Mouse (Mus musculus): ENCODE results near the gene Zdhhc14. TPM values are rescaled to one million over a fixed set of nuclear protein-coding genes. Genes with fewer than 3 reads are reported as not detected.

Zdhhc14 gene
- polyA plus RNA-seq, 1 experiment, result 5.7 TPM

DNA sequence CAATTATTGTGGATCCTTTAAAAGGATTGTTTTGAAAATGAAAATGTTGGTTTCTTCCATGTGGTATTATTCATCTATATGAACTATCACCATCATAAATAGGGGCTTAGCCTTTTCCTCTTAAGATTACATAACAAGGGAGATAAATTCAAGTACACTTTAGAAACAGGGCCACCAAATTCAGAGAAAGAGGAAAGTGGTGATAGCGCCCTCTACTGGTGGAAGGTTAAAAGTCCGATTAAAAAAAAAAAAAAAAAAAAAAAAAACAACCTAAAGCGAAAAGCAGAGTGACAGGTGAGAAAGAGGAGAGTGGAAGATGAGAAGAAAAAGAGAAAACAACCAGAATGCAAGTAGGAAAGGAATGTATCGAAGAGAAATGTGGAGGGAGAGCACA, 256.1 kb downstream of the Zdhhc14 start:
- 10% methylated on average over 4 of the region's 4 CpGs for WGBS
- Histone ChIP-seq H3K36me3 (ENCODE audit: control insufficient read depth, insufficient read depth, low read length) (no peaks in the 10 kb centered on the region), H3K27me3 (ENCODE audit: control insufficient read depth, insufficient read depth, low read length) (no peaks in the 10 kb centered on the region), H3K4me1 (ENCODE audit: control insufficient read depth, insufficient read depth, insufficient read length) (peaks cover 7% of the 10 kb centered on the region; the same call in 1 of the 2 replicates), H3K4me3 (ENCODE audit: extremely low read depth, insufficient read depth, insufficient read length) (no peak overlapping the region), H3K27ac (ENCODE audit: insufficient read depth, low read length) (no peak overlapping the region)
- peak in 1 of 2 experiments; percentile 36 for DNase-seq (ENCODE audit: low read depth in 1 of 2, low spot score in 2 of 2)
- TF ChIP-seq CTCF (IDR thresholded peaks at IDR 0.05; ENCODE audit: extremely low read depth, insufficient read depth, insufficient read length, insufficient replicate concordance) (no peak), POLR2A (IDR thresholded peaks at IDR 0.05; ENCODE audit: low read depth, low read length) (no peak)

- Histone ChIP-seq H3K27me3 (ENCODE audit: control insufficient read depth, insufficient read depth, low read length) (no peaks in the 10 kb centered on the region), H3K36me3 (ENCODE audit: control insufficient read depth, insufficient read depth, low read length) (no peaks in the 10 kb centered on the region), H3K4me1 (ENCODE audit: control insufficient read depth, insufficient read depth, insufficient read length) (peaks cover 7% of the 10 kb centered on the region; the same call in 1 of the 2 replicates), H3K4me3 (ENCODE audit: extremely low read depth, insufficient read depth, insufficient read length) (no peak overlapping the region), H3K27ac (ENCODE audit: insufficient read depth, low read length) (no peak overlapping the region)
- no peak for TF ChIP-seq POLR2A (IDR thresholded peaks at IDR 0.05; ENCODE audit: low read depth, low read length)
- no peak for TF ChIP-seq CTCF (IDR thresholded peaks at IDR 0.05; ENCODE audit: extremely low read depth, insufficient read depth, insufficient read length, insufficient replicate concordance)
- WGBS, result 92% methylated on average over 4 of the region's 4 CpGs
- no peak for DNase-seq (ENCODE audit: low read depth in 1 of 2, low spot score in 2 of 2)
Observed at GRCm38 (mm10) chr17:5750278-5750677, 257.9 kb downstream of the Zdhhc14 start.

DNA sequence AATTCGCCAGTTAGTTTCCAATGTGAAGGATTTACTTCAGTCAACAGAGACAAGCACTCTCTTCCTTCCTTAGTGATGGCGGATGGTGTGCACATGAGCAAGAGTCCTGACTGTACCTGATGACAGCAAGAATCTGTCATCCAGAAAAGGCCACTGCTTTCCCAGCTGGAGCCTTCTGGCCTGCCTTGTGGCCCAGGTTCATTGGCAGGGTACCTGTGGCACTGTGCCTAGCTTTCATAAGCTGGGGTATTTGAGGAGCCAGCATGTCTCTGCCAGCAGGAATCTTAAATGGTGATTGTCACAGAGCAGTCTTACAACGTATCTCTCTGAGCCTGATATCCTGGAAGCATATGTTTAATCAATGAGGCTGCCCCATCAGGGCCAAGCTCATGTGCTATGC, 258.7 kb downstream of the Zdhhc14 start:
- 91% methylated on average over 3 of the region's 3 CpGs for WGBS
- Histone ChIP-seq H3K27me3 (ENCODE audit: control insufficient read depth, insufficient read depth, low read length) (no peaks in the 10 kb centered on the region), H3K27ac (ENCODE audit: insufficient read depth, low read length) (no peak overlapping the region), H3K4me1 (ENCODE audit: control insufficient read depth, insufficient read depth, insufficient read length) (peaks cover 12% of the 10 kb centered on the region; the same call in 1 of the 2 replicates), H3K36me3 (ENCODE audit: control insufficient read depth, insufficient read depth, low read length) (no peaks in the 10 kb centered on the region), H3K4me3 (ENCODE audit: extremely low read depth, insufficient read depth, insufficient read length) (no peak overlapping the region)
- TF ChIP-seq POLR2A (IDR thresholded peaks at IDR 0.05; ENCODE audit: low read depth, low read length), result no peak
- TF ChIP-seq CTCF (IDR thresholded peaks at IDR 0.05; ENCODE audit: extremely low read depth, insufficient read depth, insufficient read length, insufficient replicate concordance), result no peak
- DNase-seq (ENCODE audit: low read depth in 1 of 2, low spot score in 2 of 2), result no peak

- H3K36me3 ChIP-seq (ENCODE audit: control insufficient read depth, insufficient read depth, low read length), result no peaks in the 10 kb centered on the region
- 83% methylated on average over 2 of the region's 2 CpGs for WGBS
- H3K27me3 ChIP-seq (ENCODE audit: control insufficient read depth, insufficient read depth, low read length), result no peaks in the 10 kb centered on the region
- no peak overlapping the region for H3K4me3 ChIP-seq (ENCODE audit: extremely low read depth, insufficient read depth, insufficient read length)
- TF ChIP-seq CTCF (IDR thresholded peaks at IDR 0.05; ENCODE audit: extremely low read depth, insufficient read depth, insufficient read length, insufficient replicate concordance) (no peak), POLR2A (IDR thresholded peaks at IDR 0.05; ENCODE audit: low read depth, low read length) (no peak)
- H3K27ac ChIP-seq (ENCODE audit: insufficient read depth, low read length), result no peak overlapping the region
- peaks cover 14% of the 10 kb centered on the region; the same call in 1 of the 2 replicates for H3K4me1 ChIP-seq (ENCODE audit: control insufficient read depth, insufficient read depth, insufficient read length)
- DNase-seq (ENCODE audit: low read depth in 1 of 2, low spot score in 2 of 2), result no peak
Observed at GRCm38 (mm10) chr17:5752322-5752715, 260.0 kb downstream of the Zdhhc14 start.

DNA sequence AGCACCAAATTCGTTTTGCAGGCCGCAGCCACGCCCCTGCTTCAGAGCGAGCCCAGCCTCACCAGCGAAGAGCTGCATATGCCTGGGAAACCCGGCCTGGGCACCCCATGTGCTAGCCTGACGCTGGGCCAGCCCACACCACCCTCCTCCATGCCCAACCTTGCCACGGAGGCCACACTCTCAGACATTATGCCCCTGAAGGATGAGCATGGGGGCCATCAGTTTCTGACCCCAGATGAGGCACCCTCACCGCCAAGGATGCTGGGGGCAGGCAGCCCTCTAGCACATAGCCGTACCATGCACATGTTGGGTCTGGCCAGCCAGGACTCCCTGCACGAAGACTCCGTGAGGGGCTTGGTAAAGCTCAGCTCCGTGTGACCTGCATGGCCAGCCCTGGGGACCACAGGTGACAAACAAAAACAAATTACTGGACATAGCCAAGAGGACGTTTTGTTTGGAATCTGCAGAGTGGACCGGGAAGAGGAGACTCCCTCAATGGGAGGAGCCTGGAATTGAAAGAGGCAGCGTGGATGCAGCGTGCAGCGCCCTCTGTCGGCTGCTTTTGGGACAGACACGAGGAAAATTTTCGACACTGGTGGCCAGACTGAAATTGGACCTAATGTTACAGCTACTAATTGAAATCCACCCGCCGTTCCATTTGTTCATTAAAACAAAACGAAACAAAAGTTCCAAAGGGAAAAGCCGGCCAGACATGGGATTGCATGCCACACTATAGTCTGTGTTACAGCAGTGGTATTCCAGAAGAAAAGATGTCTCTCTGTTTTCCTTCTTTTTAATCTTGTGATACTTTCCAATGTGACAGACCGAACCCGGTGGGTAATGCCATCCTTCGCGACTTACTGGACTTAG, 260.6 kb downstream of the Zdhhc14 start:
- TF ChIP-seq POLR2A (IDR thresholded peaks at IDR 0.05; ENCODE audit: low read depth, low read length), result no peak
- peak; percentile 82 for TF ChIP-seq CTCF (IDR thresholded peaks at IDR 0.05; ENCODE audit: extremely low read depth, insufficient read depth, insufficient read length, insufficient replicate concordance)
- H3K36me3 ChIP-seq (ENCODE audit: control insufficient read depth, insufficient read depth, low read length), result no peaks in the 10 kb centered on the region
- H3K4me3 ChIP-seq (ENCODE audit: extremely low read depth, insufficient read depth, insufficient read length), result no peak overlapping the region
- 45% methylated on average over 29 of the region's 29 CpGs for WGBS
- H3K27ac ChIP-seq (ENCODE audit: insufficient read depth, low read length), result no peak overlapping the region
- H3K27me3 ChIP-seq (ENCODE audit: control insufficient read depth, insufficient read depth, low read length), result no peaks in the 10 kb centered on the region
- peaks cover 13% of the 10 kb centered on the region; the same call in 1 of the 2 replicates for H3K4me1 ChIP-seq (ENCODE audit: control insufficient read depth, insufficient read depth, insufficient read length)
- DNase-seq (ENCODE audit: low read depth in 1 of 2, low spot score in 2 of 2), result peak in 1 of 2 experiments; percentile 32

DNA sequence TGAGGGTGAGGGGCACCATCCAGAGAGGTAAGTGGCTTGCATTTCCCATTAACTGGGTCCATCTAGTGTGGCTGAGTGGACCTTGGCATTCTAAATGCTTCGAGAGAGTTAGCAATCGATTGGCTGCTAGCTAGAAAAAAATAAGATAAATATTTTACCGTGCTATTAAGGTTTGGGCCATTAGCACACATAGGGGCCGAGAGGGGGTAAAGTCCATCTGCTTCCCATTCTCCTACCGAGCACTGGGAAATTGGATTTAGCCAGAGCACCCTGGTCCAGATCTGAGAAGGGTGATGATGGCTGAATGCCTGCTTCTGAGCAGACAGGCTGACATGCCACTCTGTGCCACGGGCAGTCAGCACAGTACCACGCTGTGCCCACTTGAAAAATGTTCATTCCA, 263.1 kb downstream of the Zdhhc14 start:
- Histone ChIP-seq H3K27ac (ENCODE audit: insufficient read depth, low read length) (no peak overlapping the region), H3K4me1 (ENCODE audit: control insufficient read depth, insufficient read depth, insufficient read length) (peaks cover 7% of the 10 kb centered on the region; the same call in 1 of the 2 replicates), H3K36me3 (ENCODE audit: control insufficient read depth, insufficient read depth, low read length) (no peaks in the 10 kb centered on the region), H3K4me3 (ENCODE audit: extremely low read depth, insufficient read depth, insufficient read length) (no peak overlapping the region), H3K27me3 (ENCODE audit: control insufficient read depth, insufficient read depth, low read length) (no peaks in the 10 kb centered on the region)
- no peak for DNase-seq (ENCODE audit: low read depth in 1 of 2, low spot score in 2 of 2)
- WGBS, result 96% methylated on average over 7 of the region's 7 CpGs
- TF ChIP-seq CTCF (IDR thresholded peaks at IDR 0.05; ENCODE audit: extremely low read depth, insufficient read depth, insufficient read length, insufficient replicate concordance) (no peak), POLR2A (IDR thresholded peaks at IDR 0.05; ENCODE audit: low read depth, low read length) (no peak)

GRCm38 (mm10) chr17:5756065-5756464, 263.7 kb downstream of the Zdhhc14 start:
- H3K4me1 ChIP-seq (ENCODE audit: control insufficient read depth, insufficient read depth, insufficient read length), result peaks cover 7% of the 10 kb centered on the region; the same call in 1 of the 2 replicates
- H3K27me3 ChIP-seq (ENCODE audit: control insufficient read depth, insufficient read depth, low read length), result no peaks in the 10 kb centered on the region
- H3K36me3 ChIP-seq (ENCODE audit: control insufficient read depth, insufficient read depth, low read length), result no peaks in the 10 kb centered on the region
- no peak overlapping the region for H3K4me3 ChIP-seq (ENCODE audit: extremely low read depth, insufficient read depth, insufficient read length)
- WGBS, result 19% methylated on average over 5 of the region's 5 CpGs
- no peak for DNase-seq (ENCODE audit: low read depth in 1 of 2, low spot score in 2 of 2)
- H3K27ac ChIP-seq (ENCODE audit: insufficient read depth, low read length), result no peak overlapping the region
- no peak for TF ChIP-seq CTCF (IDR thresholded peaks at IDR 0.05; ENCODE audit: extremely low read depth, insufficient read depth, insufficient read length, insufficient replicate concordance)
- TF ChIP-seq POLR2A (IDR thresholded peaks at IDR 0.05; ENCODE audit: low read depth, low read length), result no peak

All from spleen, adult 2 months (tissue).